Mouse (Mus musculus) hindbrain, embryonic 16.5 days (tissue): ENCODE data around the gene Spink2. TPM values are rescaled to one million over a fixed set of nuclear protein-coding genes. Genes with fewer than 3 reads are reported as not detected.

Experiments used
- ATAC-seq: fragments of 200-750 bp; cut with Nextera tagmentation; 2 replicates; pipeline ENCODE4 v1.8.0; 2017; ENCODE audit warnings: moderate TSS enrichment, moderate library complexity
- H3K27ac ChIP-seq: fragments of 300-500 bp; sonication (generic); 2 replicates; pipeline ENCODE4 v1.5.1; 2014; ENCODE audit warnings: low read depth, mild to moderate bottlenecking, control low read depth, low read length, moderate library complexity
- H3K27me3 ChIP-seq: fragments of 300-500 bp; sonication (generic); replicated peaks from 2 replicates; pipeline ENCODE4 v1.6.1; 2014; ENCODE audit warnings: low read length; ENCODE audit not compliant: control insufficient read depth, insufficient read depth
- H3K36me3 ChIP-seq: fragments of 300-500 bp; sonication (generic); 2 replicates; pipeline ENCODE4 v1.6.1; 2014; ENCODE audit warnings: mild to moderate bottlenecking, low read length, moderate library complexity, mixed read lengths; ENCODE audit not compliant: control insufficient read depth, insufficient read depth
- H3K4me1 ChIP-seq: fragments of 300-500 bp; sonication (generic); 2 replicates; pipeline ENCODE4 v1.6.1; 2014; ENCODE audit warnings: low read depth, low read length; ENCODE audit not compliant: control insufficient read depth, insufficient read depth
- H3K4me2 ChIP-seq: fragments of 300-500 bp; sonication (generic); 2 replicates; pipeline ENCODE4 v1.6.1; 2014; ENCODE audit warnings: mild to moderate bottlenecking, low read length, control low read depth, moderate library complexity
- H3K4me3 ChIP-seq: fragments of 300-500 bp; sonication (generic); 2 replicates; pipeline ENCODE4 v1.5.1; 2014; ENCODE audit warnings: mild to moderate bottlenecking, low read length, control low read depth, moderate library complexity
- H3K9ac ChIP-seq: fragments of 300-500 bp; sonication (generic); 2 replicates; pipeline ENCODE4 v1.6.1; 2014; ENCODE audit warnings: low read depth, mild to moderate bottlenecking, control low read depth, low read length, moderate library complexity
- H3K9me3 ChIP-seq: fragments of 300-500 bp; sonication (generic); 2 replicates; pipeline ENCODE4 v1.6.1; 2014; ENCODE audit warnings: mild to moderate bottlenecking, low read length, moderate library complexity; ENCODE audit not compliant: control insufficient read depth
- WGBS: fragments of 180-500 bp; shearing (Covaris S2); extraction: QIAGEN DNeasy Blood & Tissue Kit; methylation state at CpG from one replicate; pipeline ENCODE4 v1.1.7; 2014; 5-methylcytosine and 5-hydroxymethylcytosine counted together
- polyA plus RNA-seq: library from polyadenylated mRNA; unstranded; fragments of >200 nt; fragmentation: Nextera tagmentation; extraction: Ambion mirVana; gene quantifications from 2 replicates; pipeline ENCODE4 v1.2.1, GENCODE M21; 2015

The Spink2 gene
- polyA plus RNA-seq, 1 experiment from 2014 or later = 1.5 TPM

DNA sequence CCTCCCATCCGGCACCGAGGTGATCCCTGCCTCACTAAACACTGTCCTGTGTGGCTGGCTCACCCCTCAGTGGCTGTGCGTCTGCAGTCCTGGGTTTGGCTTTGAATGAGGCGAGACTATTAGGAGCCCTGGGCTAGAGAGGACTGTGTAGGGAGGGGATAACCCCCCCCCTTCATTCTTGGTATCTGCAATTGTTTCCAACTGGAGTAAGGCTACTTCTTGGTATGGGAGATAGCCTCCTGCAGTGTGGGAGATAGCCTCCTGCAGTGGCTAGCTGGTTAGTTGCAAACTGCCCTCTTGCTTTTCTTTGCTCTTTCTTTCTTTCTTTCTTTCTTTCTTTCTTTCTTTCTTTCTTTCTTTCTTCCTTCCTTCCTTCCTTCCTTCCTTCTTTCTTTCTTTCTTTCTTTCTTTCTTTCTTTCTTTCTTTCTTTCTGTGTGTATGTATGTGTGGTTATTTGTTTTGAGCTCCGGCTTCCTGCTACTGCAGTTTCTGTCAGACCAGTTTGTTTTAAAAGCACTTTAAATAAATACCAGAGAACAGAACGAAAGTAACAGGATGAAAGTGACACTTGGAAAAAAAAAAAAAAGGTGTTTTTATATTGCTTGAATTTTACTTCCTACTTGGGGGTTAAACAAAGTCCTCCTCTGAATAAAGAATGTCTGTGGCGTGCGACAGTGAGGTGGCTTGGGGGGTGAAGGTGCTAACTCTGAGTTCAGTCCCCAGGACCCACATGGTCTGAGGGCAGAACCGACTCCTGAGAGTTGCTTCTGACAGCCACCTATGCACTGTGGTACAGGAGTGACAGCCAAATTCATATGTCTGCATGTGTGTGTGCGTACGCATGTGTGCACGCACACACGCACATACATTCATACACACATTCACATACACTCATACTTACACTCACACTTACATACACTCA, 45.3 kb downstream of the Spink2 start:
- H3K9me3 ChIP-seq = no peaks in the 10 kb centered on the region
- no peak overlapping the region for H3K27ac ChIP-seq
- H3K27me3 ChIP-seq = no peaks in the 10 kb centered on the region
- no peak overlapping the region for H3K9ac ChIP-seq
- H3K4me2 ChIP-seq = no peak overlapping the region
- no peaks in the 10 kb centered on the region for H3K4me1 ChIP-seq
- WGBS = 77% methylated on average over 13 of the region's 13 CpGs
- H3K4me3 ChIP-seq = no peak overlapping the region
- ATAC-seq = no peak
- no peaks in the 10 kb centered on the region for H3K36me3 ChIP-seq

DNA sequence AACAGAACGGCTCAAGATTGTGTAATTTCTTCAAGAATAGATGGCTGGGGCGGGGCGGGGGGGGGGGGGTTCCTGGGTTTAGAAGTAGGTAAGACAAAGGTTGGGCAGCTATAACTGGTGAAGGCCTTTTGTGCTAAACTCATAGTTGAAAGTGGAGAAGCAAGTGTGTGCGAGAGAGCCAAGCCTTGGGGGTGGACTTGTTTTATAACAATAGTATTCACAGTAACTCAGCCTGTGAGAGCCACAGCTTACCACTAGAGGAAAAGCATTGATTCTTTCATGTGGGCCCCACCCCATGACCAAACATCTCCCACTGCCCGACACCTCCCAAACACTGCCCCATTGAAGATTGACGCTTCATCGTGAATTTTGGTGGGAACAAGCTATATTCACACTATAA, 47.7 kb downstream of the Spink2 start:
- no peak overlapping the region for H3K4me2 ChIP-seq
- no peaks in the 10 kb centered on the region for H3K27me3 ChIP-seq
- 92% methylated on average over 7 of the region's 7 CpGs for WGBS
- H3K36me3 ChIP-seq = no peaks in the 10 kb centered on the region
- no peak overlapping the region for H3K9ac ChIP-seq
- H3K4me3 ChIP-seq = no peak overlapping the region
- no peak for ATAC-seq
- no peak overlapping the region for H3K27ac ChIP-seq
- no peaks in the 10 kb centered on the region for H3K4me1 ChIP-seq
- H3K9me3 ChIP-seq = no peaks in the 10 kb centered on the region

- 96% methylated on average over 3 of the region's 3 CpGs for WGBS
- no peaks in the 10 kb centered on the region for H3K9me3 ChIP-seq
- no peak overlapping the region for H3K4me2 ChIP-seq
- H3K4me3 ChIP-seq = no peak overlapping the region
- no peak overlapping the region for H3K9ac ChIP-seq
- ATAC-seq = no peak
- H3K4me1 ChIP-seq = no peaks in the 10 kb centered on the region
- H3K27me3 ChIP-seq = no peaks in the 10 kb centered on the region
- no peaks in the 10 kb centered on the region for H3K36me3 ChIP-seq
- H3K27ac ChIP-seq = no peak overlapping the region
These were observed 48.7 kb downstream of the Spink2 start for GRCm38 (mm10) chr5:77162566-77162965.

DNA sequence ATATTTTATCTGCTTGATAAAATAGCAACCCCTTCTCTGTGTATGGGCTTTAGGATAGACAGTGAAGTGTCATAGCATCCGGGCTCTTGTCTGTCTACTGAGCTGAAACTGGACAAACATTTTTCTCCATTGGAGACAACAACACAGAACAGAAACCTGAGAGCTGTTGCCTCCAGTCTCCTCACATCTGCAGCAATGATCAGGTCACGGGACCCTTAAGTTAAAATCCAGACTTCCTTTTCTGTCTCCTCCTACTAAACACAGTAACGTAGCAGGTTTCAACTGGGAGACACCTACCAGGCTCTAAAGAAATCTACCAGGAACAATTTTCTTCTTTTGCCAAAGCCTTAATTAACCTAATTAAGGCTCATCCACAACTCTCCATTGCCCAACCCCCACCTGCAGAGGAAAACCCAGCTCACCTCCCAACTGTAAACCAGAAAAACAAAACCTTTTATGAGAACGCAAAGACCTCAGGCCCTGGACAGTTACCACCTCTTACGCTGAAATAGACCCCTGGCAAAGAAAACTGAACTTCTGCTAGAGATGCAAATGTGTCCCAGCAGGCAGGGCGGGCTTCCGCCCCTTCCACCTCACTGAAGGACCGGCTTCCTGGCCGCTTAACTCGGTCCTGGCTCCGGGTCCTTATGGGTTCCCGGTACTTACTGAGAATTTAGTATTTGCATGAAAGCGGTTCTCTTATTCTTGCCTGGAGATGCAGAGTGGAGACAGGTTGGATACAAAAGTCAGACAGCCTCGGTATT, 53.3 kb downstream of the Spink2 start:
- Histone ChIP-seq H3K9ac (no peak overlapping the region; the same call in 1 of the 2 replicates), H3K4me3 (no peak overlapping the region), H3K36me3 (no peaks in the 10 kb centered on the region), H3K4me2 (no peak overlapping the region), H3K27me3 (no peaks in the 10 kb centered on the region), H3K9me3 (no peaks in the 10 kb centered on the region), H3K4me1 (no peaks in the 10 kb centered on the region), H3K27ac (no peak overlapping the region)
- no peak for ATAC-seq
- 44% methylated on average over 14 of the region's 14 CpGs for WGBS

- Histone ChIP-seq H3K4me2 (no peak overlapping the region), H3K4me1 (no peaks in the 10 kb centered on the region), H3K9ac (no peak overlapping the region), H3K27ac (no peak overlapping the region), H3K9me3 (no peaks in the 10 kb centered on the region), H3K4me3 (no peak overlapping the region), H3K36me3 (no peaks in the 10 kb centered on the region), H3K27me3 (no peaks in the 10 kb centered on the region)
- 58% methylated on average over 5 of the region's 5 CpGs for WGBS
- ATAC-seq = peak; percentile 63; the same call in 1 of the 2 replicates
These were observed 54.3 kb downstream of the Spink2 start for GRCm38 (mm10) chr5:77156938-77157337.

DNA sequence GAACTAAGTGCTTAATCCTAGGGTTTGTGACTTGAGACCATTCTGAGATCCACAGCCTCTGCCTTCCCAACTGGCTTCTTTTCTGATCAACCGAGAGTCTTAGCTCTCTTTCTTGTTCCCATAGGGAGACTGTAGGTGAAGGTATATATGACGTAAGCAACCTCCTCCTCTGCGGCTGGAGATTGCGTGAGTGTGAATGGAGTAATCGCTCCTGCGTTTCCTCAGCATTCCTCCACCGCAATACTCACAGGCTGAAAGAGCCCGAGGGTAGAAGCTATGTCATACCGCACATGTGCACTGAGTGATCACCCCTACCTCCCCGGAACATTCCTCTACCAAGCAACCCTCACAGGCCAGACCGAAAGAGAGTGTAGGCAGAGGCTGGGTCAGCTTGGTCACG, 55.7 kb downstream of the Spink2 start:
- ATAC-seq = no peak
- H3K4me1 ChIP-seq = no peaks in the 10 kb centered on the region
- no peaks in the 10 kb centered on the region for H3K9me3 ChIP-seq
- H3K36me3 ChIP-seq = no peaks in the 10 kb centered on the region
- H3K27ac ChIP-seq = no peak overlapping the region
- no peak overlapping the region for H3K4me2 ChIP-seq
- H3K27me3 ChIP-seq = no peaks in the 10 kb centered on the region
- 91% methylated on average over 12 of the region's 12 CpGs for WGBS
- H3K9ac ChIP-seq = no peak overlapping the region
- H3K4me3 ChIP-seq = no peak overlapping the region

Other genes with a start within 250 kb of the Spink2 start
- 89.5 and 92.2 TPM in 2 replicates for gene Srp72, start 236.8 kb downstream of the Spink2 start, polyA plus RNA-seq
- gene Arl9, start 207.4 kb downstream of the Spink2 start, polyA plus RNA-seq = not detected in 2 replicates
- gene Thegl, start 195.4 kb downstream of the Spink2 start, polyA plus RNA-seq = 0.40 and 0.73 TPM in 2 replicates
- 4.9 and 6.7 TPM in 2 replicates for gene Hopx, start 96.3 kb downstream of the Spink2 start, polyA plus RNA-seq
- 5.9 and 6.9 TPM in 2 replicates for gene Rest, start 54.0 kb upstream of the Spink2 start, polyA plus RNA-seq
- gene Noa1, start 98.6 kb upstream of the Spink2 start, polyA plus RNA-seq = 33.2 and 34.7 TPM in 2 replicates
- gene Polr2b, start 98.7 kb upstream of the Spink2 start, polyA plus RNA-seq = 52.4 and 59.2 TPM in 2 replicates
- 78.7 and 80.6 TPM in 2 replicates for gene Igfbp7, start 196.6 kb upstream of the Spink2 start, polyA plus RNA-seq